Mouse (Mus musculus): Measurements from ENCODE around the gene Tceal7.
"Not testable (repeated sequence)": the region's sequence is repeated elsewhere in the genome, so short reads cannot be mapped to it uniquely, and the experiment has no call there.

Gene Tceal7

DNA sequence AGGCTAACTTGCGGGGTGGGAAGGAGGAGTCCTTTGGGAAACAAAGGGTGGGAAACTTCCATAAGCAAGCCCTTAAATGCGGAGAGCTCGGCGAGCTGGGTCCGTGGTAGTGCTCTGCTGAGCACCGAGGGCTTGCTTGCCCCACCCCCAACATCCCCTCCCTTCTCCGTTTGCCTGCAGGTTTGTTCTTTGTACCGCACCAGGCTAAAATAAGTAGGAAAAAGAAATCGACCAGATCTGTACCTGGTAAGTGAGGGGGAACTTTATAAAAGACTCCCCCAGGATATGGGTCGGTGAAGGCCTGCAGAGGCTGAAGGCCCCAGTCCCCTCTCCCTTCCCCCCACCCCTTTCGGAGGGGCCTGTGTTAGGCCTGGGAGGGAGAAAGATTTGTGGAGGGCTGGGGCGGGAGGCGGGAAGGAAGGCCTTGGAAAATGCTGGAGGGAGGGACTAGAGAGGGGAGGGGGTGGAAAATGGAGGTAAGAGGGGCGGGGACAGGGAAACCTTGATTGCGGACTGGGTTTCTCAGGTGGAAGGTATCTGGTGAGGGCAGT, 31.0 kb downstream of the Tceal7 start:
- in situ Hi-C loops (cut with MseI, MboI) = loop anchor here in 1 of 2 experiments (10.0 kb wide), 1 partner anchor 69 kb away; no protein-coding TSS in a partner anchor

DNA sequence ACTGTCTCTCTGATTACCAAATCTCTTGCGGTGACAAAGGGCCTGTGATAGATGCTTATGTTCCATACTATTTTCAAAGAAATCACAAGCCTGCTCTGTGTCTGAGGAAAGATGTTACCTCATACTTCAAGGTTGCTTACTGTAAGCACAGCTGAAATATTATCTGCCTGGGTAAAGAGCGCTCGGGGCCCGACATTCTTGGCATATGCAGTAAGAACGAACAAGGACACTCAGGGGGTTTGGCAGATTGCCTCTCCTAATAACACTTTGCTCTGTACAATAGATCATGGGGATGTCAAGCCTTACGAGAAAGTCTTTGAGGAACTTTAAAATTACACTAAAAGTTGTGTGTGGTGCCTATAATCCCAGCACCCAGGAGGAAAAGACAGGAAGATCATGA, 34.2 kb downstream of the Tceal7 start:
- in situ Hi-C loops (cut with MseI, MboI) = loop anchor here in 1 of 2 experiments (10.0 kb wide), 1 partner anchor 66 kb away; no protein-coding TSS in a partner anchor

GRCm38 (mm10) chrX:136249671-136250070, 35.1 kb downstream of the Tceal7 start:
- in situ Hi-C loops (cut with MseI, MboI) = loop anchor here in 1 of 2 experiments (10.0 kb wide), 1 partner anchor 65 kb away; no protein-coding TSS in a partner anchor

- in situ Hi-C loops (cut with MseI, MboI) = no loop called here
Measured at GRCm38 (mm10) chrX:136252023-136252729, 37.6 kb downstream of the Tceal7 start.

GRCm38 (mm10) chrX:136267720-136268119, 53.1 kb downstream of the Tceal7 start:
- in situ Hi-C loops (cut with MseI, MboI) = no loop called here

DNA sequence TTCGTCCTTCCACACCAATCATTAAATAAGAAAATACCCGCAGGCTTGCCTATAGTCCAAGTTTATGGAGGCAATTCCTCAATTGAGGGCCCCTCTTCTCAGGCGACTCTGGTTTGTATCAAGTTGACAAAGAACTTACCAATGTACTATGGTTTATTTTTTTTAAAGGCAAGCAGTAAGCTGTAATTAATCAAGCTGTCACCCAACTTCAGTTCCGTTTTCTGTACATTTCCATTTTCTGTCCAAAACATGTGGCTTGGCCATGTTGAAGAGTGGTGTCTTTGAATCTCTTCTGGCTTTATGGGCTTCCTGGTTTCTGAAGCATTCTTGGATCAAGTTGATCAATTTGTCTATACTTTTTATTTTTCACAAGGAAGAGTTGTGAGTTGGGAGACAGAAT, 53.6 kb downstream of the Tceal7 start:
- in situ Hi-C loops (cut with MseI, MboI) = no loop called here

GRCm38 (mm10) chrX:136269743-136270392, 55.3 kb downstream of the Tceal7 start, which contains the start of gene Bex3:
Gene Bex3 (plus strand): TSS chrX:136270253.
- in situ Hi-C loops (cut with MseI, MboI) = not testable (repeated sequence)

- in situ Hi-C loops (cut with MseI, MboI) = not testable (repeated sequence)
Measured at GRCm38 (mm10) chrX:136270393-136271111, 56.0 kb downstream of the Tceal7 start.

- in situ Hi-C loops (cut with MseI, MboI) = no loop called here
Measured at GRCm38 (mm10) chrX:136274542-136274941, 60.0 kb downstream of the Tceal7 start.

GRCm38 (mm10) chrX:136275386-136275785, 60.8 kb downstream of the Tceal7 start:
- in situ Hi-C loops (cut with MseI, MboI) = no loop called here
